Mouse (Mus musculus) layer of hippocampus, postnatal 36 days (tissue): ENCODE measurements at regions not wholly inside any gene's neighbourhood (a gene's known extent, or its start where the extent isn't known, plus 50 kb on each side); places are given as distances from the start of the nearest gene placed in this dataset.
A peak's percentile ranks its signal among the peaks of the same experiment; 100 is the strongest.
"Not testable (repeated sequence)": the region's sequence is repeated elsewhere in the genome, so short reads cannot be mapped to it uniquely, and the experiment has no call there.

Experiments
- DNase-seq, 2 experiments: peaks; one replicate each; pipeline ENCODE4 v3.0.0; 2022

- DNase-seq, result no peak
These were observed 297.0 kb downstream of the Edem1 start for GRCm38 (mm10) chr6:109125447-109125846.

- DNase-seq, result no peak
These were observed 298.8 kb downstream of the Edem1 start for GRCm38 (mm10) chr6:109127203-109127602.

GRCm38 (mm10) chr6:109146111-109146510 lies 317.7 kb downstream of the Edem1 start:
- peak; percentile 9 to 33 for DNase-seq

- DNase-seq, result no peak
These were observed 320.6 kb downstream of the Edem1 start for GRCm38 (mm10) chr6:109149043-109149442.

GRCm38 (mm10) chr6:109150023-109150911 lies 321.8 kb downstream of the Edem1 start:
- DNase-seq, result peak; percentile 75 to 81

GRCm38 (mm10) chr6:109150912-109151256 lies 322.4 kb downstream of the Edem1 start:
- DNase-seq, result no peak

- no peak for DNase-seq
These were observed 325.2 kb downstream of the Edem1 start for GRCm38 (mm10) chr6:109153624-109154023.

- DNase-seq, result no peak
These were observed 331.1 kb downstream of the Edem1 start for GRCm38 (mm10) chr6:109159561-109159960.

- DNase-seq, result no peak
These were observed 339.0 kb downstream of the Edem1 start for GRCm38 (mm10) chr6:109167439-109167838.

GRCm38 (mm10) chr6:109172104-109172850 lies 343.8 kb downstream of the Edem1 start:
- DNase-seq, result no peak

- no peak for DNase-seq
These were observed 344.6 kb downstream of the Edem1 start for GRCm38 (mm10) chr6:109173015-109173414.

- no peak for DNase-seq
These were observed 348.4 kb downstream of the Edem1 start for GRCm38 (mm10) chr6:109176876-109177275.

GRCm38 (mm10) chr6:109182878-109183277 lies 354.4 kb downstream of the Edem1 start:
- DNase-seq, result no peak

- DNase-seq, result not testable (repeated sequence)
These were observed 364.6 kb downstream of the Edem1 start for GRCm38 (mm10) chr6:109193061-109193460.

- no peak for DNase-seq
These were observed 365.2 kb downstream of the Edem1 start for GRCm38 (mm10) chr6:109193603-109194002.

- no peak for DNase-seq
These were observed 381.3 kb downstream of the Edem1 start for GRCm38 (mm10) chr6:109209699-109210098.

GRCm38 (mm10) chr6:109230391-109230790 lies 401.9 kb downstream of the Edem1 start:
- DNase-seq, result no peak

- peak; percentile 3 to 16 for DNase-seq
These were observed 405.0 kb downstream of the Edem1 start for GRCm38 (mm10) chr6:109233426-109233825.

- DNase-seq, result no peak
These were observed 417.2 kb downstream of the Edem1 start for GRCm38 (mm10) chr6:109245666-109246065.

GRCm38 (mm10) chr6:109246510-109246909 lies 418.1 kb downstream of the Edem1 start:
- not testable (repeated sequence) for DNase-seq
